Mouse (Mus musculus): ENCODE data around the gene Wdr61.

Wdr61 gene

GRCm38 (mm10) chr9:54676531-54676986, 57.8 kb downstream of the Wdr61 start:
- DNase-seq (ENCODE audit: low spot score), result peak; percentile 72

GRCm38 (mm10) chr9:54673887-54674286, 60.4 kb downstream of the Wdr61 start:
- no peak for DNase-seq (ENCODE audit: low spot score)

GRCm38 (mm10) chr9:54671962-54672361, 62.4 kb downstream of the Wdr61 start:
- DNase-seq (ENCODE audit: low spot score), result no peak

- no peak for DNase-seq (ENCODE audit: low spot score)
Observed at GRCm38 (mm10) chr9:54668455-54668854, 65.9 kb downstream of the Wdr61 start.

GRCm38 (mm10) chr9:54666116-54666515, 68.2 kb downstream of the Wdr61 start:
- DNase-seq (ENCODE audit: low spot score), result no peak
